Mouse (Mus musculus) liver, embryonic 15.5 days (tissue): ENCODE measurements around the gene Copz2. TPM values are rescaled to one million over a fixed set of nuclear protein-coding genes. Genes with fewer than 3 reads are reported as not detected.

Experiments used
- ATAC-seq: fragments of 200-750 bp; cut with Nextera tagmentation; 2 replicates; pipeline ENCODE4 v1.8.0; 2017; ENCODE audit warnings: moderate number of reproducible peaks, mild to moderate bottlenecking, moderate library complexity; ENCODE audit not compliant: insufficient read depth
- H3K27ac ChIP-seq: fragments of 300-500 bp; sonication (generic); replicated peaks from 2 replicates; pipeline ENCODE4 v1.5.1; 2015; ENCODE audit warnings: mild to moderate bottlenecking, inconsistent platforms
- H3K27me3 ChIP-seq: fragments of 300-500 bp; sonication (generic); 2 replicates; pipeline ENCODE4 v1.6.1; 2015; ENCODE audit warnings: mild to moderate bottlenecking, inconsistent platforms
- H3K36me3 ChIP-seq: fragments of 300-500 bp; sonication (generic); replicated peaks from 2 replicates; pipeline ENCODE4 v1.6.1; 2015; ENCODE audit warnings: moderate library complexity, mild to moderate bottlenecking, inconsistent platforms
- H3K4me1 ChIP-seq: fragments of 300-500 bp; sonication (generic); replicated peaks from 2 replicates; pipeline ENCODE4 v1.6.1; 2015; ENCODE audit warnings: inconsistent platforms
- H3K4me2 ChIP-seq: fragments of 300-500 bp; sonication (generic); 2 replicates; pipeline ENCODE4 v1.6.1; 2015; ENCODE audit warnings: moderate library complexity, mild to moderate bottlenecking, inconsistent platforms
- H3K4me3 ChIP-seq: fragments of 300-500 bp; sonication (generic); replicated peaks from 2 replicates; pipeline ENCODE4 v1.5.1; 2015; ENCODE audit warnings: mild to moderate bottlenecking, inconsistent platforms
- H3K9ac ChIP-seq: fragments of 300-500 bp; sonication (generic); 2 replicates; pipeline ENCODE4 v1.6.1; 2015; ENCODE audit warnings: moderate library complexity, mild to moderate bottlenecking, inconsistent platforms
- H3K9me3 ChIP-seq: fragments of 300-500 bp; sonication (generic); replicated peaks from 2 replicates; pipeline ENCODE4 v1.6.1; 2016; ENCODE audit warnings: inconsistent platforms
- WGBS: fragments of 180-500 bp; shearing (Covaris S2); methylation state at CpG from one replicate; pipeline ENCODE4 v1.1.7; 2015; ENCODE audit warnings: mixed read lengths; ENCODE audit not compliant: insufficient replicate concordance; 5-methylcytosine and 5-hydroxymethylcytosine counted together
- microRNA counts: library from miRNA; unstranded; fragments of <30 nt; microRNA quantifications from one replicate; lab custom pipeline; 2016
- microRNA-seq: library from miRNA; unstranded; fragments of <30 nt; microRNA quantifications from one replicate; pipeline ENCODE4, GENCODE M21; 2016
- polyA plus RNA-seq: library from polyadenylated mRNA; unstranded; fragments of >200 nt; fragmentation: Nextera tagmentation; extraction: Ambion mirVana; gene quantifications from 2 replicates; pipeline ENCODE4 v1.2.1, GENCODE M21; 2015

The Copz2 gene
- polyA plus RNA-seq, 1 experiment from 2014 or later = 21.1 TPM

DNA sequence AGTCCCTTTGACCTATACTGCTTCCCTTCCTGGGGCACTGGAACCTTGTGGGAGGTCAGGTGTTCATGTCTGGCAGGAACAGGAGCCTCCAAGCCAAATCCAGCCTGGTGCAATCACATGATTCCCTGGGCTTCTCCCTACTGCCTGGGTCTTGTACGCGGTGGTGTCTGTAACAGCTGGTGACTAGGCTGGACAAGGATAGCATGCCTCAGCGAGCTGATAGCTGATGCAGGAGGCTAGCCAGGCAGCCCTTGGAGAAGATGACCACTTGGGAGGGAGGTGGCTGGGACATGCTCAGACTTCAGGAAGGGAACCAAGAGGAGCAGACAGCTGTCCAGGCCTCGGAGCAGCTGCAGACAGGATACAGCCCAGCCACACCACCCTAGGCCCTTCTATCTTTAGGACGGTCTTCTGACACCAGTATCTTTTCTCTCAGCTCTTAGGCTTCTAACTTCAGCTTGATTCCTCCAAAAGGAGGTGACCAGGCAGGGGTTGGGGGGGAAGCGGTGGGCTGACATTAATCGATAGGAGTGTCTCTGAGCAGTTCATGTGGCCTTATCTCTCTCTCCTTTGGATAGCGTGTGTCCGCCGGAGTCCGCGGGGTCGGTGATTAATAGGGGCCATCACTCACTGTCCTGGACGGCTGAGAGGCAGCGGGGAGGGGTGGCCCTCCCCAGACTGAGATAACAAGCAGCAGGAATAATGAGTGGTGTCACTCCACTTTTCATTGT, 56.9 kb downstream of the Copz2 start:
- Histone ChIP-seq H3K4me1 (peaks cover 18% of the 10 kb centered on the region), H3K27ac (no peak overlapping the region), H3K27me3 (peaks cover 5% of the 10 kb centered on the region; the same call in 1 of the 2 replicates), H3K9me3 (no peaks in the 10 kb centered on the region), H3K36me3 (peaks cover 45% of the 10 kb centered on the region), H3K4me2 (no peak overlapping the region), H3K9ac (no peak overlapping the region), H3K4me3 (no peak overlapping the region)
- ATAC-seq = no peak
- 39% methylated on average over 15 of the region's 15 CpGs for WGBS

DNA sequence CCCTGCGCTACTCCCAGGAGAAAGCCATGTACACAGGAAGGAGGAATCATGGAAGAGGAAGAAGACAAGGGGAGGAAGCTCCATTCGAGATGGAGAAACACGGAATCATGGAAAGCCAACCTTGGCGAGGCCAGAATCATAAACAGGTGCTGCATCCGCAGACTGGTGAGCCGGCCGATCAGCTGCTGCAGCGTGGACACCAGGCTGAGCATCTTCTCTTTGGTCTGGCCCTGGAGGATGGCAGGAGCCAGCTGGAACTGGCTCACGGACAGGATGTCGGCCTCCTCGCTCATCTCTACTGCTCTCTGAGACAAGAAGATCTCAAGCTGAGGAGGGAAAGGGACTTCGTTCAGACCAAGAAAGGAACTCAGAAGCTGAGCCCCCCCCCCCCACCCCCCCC, 58.9 kb downstream of the Copz2 start:
- Histone ChIP-seq H3K9ac (no peak overlapping the region), H3K36me3 (peaks cover 52% of the 10 kb centered on the region), H3K4me2 (no peak overlapping the region), H3K27me3 (no peaks in the 10 kb centered on the region; the same call in 1 of the 2 replicates), H3K4me3 (no peak overlapping the region), H3K27ac (no peak overlapping the region), H3K4me1 (peaks cover 25% of the 10 kb centered on the region), H3K9me3 (no peaks in the 10 kb centered on the region)
- WGBS = 82% methylated on average over 12 of the region's 12 CpGs
- ATAC-seq = no peak

DNA sequence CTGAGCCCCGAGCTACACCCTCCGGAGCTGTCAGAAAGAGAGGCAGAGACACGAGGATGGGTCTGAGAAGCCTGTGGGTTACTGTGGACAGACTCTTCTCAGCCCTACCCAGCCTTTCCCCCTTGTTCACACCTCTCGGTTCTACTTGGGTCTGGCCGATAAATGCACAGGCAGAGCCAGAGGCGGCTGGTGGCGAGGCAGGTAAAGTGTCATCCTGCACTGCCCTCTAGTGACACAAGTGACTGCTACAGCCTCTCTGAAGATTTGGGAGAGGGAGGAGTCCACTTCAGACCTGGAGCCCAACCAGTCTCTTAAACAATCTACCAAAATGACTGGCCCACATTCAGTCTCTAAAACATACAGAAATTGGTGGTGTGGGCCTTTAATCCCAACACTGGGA, 60.3 kb downstream of the Copz2 start:
- H3K4me3 ChIP-seq = no peak overlapping the region
- H3K4me2 ChIP-seq = no peak overlapping the region
- H3K4me1 ChIP-seq = peaks cover 28% of the 10 kb centered on the region
- no peak overlapping the region for H3K27ac ChIP-seq
- no peaks in the 10 kb centered on the region for H3K9me3 ChIP-seq
- H3K9ac ChIP-seq = no peak overlapping the region
- peaks cover 52% of the 10 kb centered on the region for H3K36me3 ChIP-seq
- WGBS = 27% methylated on average over 7 of the region's 7 CpGs
- H3K27me3 ChIP-seq = no peaks in the 10 kb centered on the region; the same call in 1 of the 2 replicates
- peak; percentile 15; the same call in 1 of the 2 replicates for ATAC-seq

MicroRNAs within 50 kb of the gene (microRNA counts, 519-probe panel; counts per million panel counts)
- microRNA mmu-miR-152 (lab: Ali Mortazavi, UCI) = 3,935 counts per million, percentile 81 among the panel's probes with 10 or more counts

Small RNA genes lying within 50 kb of the gene (microRNA-seq; reads per million reads assigned to microRNA genes)
- 122 reads per million, percentile 55 among the genes with 10 or more reads in this experiment for gene Mir152

Other genes with a start within 250 kb of the Copz2 start
- gene Snx11, start 72.3 kb upstream of the Copz2 start, polyA plus RNA-seq = 8.6 and 8.7 TPM in 2 replicates
- 26.1 and 29.8 TPM in 2 replicates for gene Cbx1, start 60.7 kb upstream of the Copz2 start, polyA plus RNA-seq
- 18.8 and 20.8 TPM in 2 replicates for gene Nfe2l1, start 19.9 kb upstream of the Copz2 start, polyA plus RNA-seq
- gene Cdk5rap3, start 66.6 kb downstream of the Copz2 start, polyA plus RNA-seq = 33.7 and 40.6 TPM in 2 replicates
- 5.9 and 6.1 TPM in 2 replicates for gene Prr15l, start 78.2 kb downstream of the Copz2 start, polyA plus RNA-seq
- gene Pnpo, start 94.1 kb downstream of the Copz2 start, polyA plus RNA-seq = 719 and 785 TPM in 2 replicates
- gene Sp2, start 133.1 kb downstream of the Copz2 start, polyA plus RNA-seq = 17.6 and 18.0 TPM in 2 replicates
- 0.03 and 0.05 TPM in 2 replicates for gene Sp6, start 163.5 kb downstream of the Copz2 start, polyA plus RNA-seq
- 11.8 and 13.2 TPM in 2 replicates for gene Scrn2, start 180.1 kb downstream of the Copz2 start, polyA plus RNA-seq
- gene Lrrc46, start 191.5 kb downstream of the Copz2 start, polyA plus RNA-seq = 0.08 and 0.54 TPM in 2 replicates
- gene Mrpl10, start 191.7 kb downstream of the Copz2 start, polyA plus RNA-seq = 34.0 and 34.6 TPM in 2 replicates
- 2.3 and 2.9 TPM in 2 replicates for gene Osbpl7, start 200.8 kb downstream of the Copz2 start, polyA plus RNA-seq